Mouse (Mus musculus): Measurements from ENCODE around the gene Camta2. TPM values are rescaled to one million over a fixed set of nuclear protein-coding genes. Genes with fewer than 3 reads are reported as not detected.
A peak's percentile ranks its signal among the peaks of the same experiment; 100 is the strongest.

The Camta2 gene
- total and polyA plus RNA-seq, 3 experiments = 3.5 to 25.4 (median 21.2) TPM

DNA sequence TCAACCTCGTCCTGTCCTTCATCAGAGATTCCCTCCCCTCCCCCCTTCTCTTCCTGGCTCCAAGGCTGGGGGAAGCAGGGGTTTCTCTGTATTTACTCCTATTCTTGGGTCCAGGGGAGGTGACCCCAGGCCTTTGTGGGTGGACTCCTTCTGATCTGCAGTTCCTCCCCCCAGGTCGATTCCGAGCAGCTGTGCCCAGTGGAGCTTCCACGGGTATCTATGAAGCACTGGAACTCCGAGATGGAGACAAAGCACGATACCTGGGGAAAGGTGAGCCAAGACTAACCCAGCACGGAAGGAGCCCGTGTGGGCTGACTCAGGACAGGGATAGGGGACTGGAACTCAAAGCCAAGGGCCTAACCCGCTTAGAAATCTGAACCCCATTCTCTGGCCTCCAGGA, 29.9 kb downstream of the Camta2 start:
- H3K36me3 ChIP-seq (replicated peaks) = peaks cover 61% of the 10 kb centered on the region
- no peak overlapping the region for H3K4me3 ChIP-seq (ENCODE audit: low read depth, low read length)
- ATAC-seq (ENCODE audit: extremely low read depth, insufficient number of reproducible peaks, low FRiP score, poor library complexity, severe bottlenecking) = no peak
- peaks cover 40% of the 10 kb centered on the region for H3K4me1 ChIP-seq (ENCODE audit: insufficient read depth, low read depth, low read length)
- no peak for TF ChIP-seq POLR2AphosphoS5 (IDR thresholded peaks at IDR 0.05; ENCODE audit: insufficient replicate concordance, low read depth, low read length)
- TF ChIP-seq TAL1 (conservative IDR thresholded peaks at IDR 0.05; ENCODE audit: low read depth, low read length) = no peak
- TF ChIP-seq GATA2 (IDR thresholded peaks at IDR 0.05; ENCODE audit: borderline replicate concordance, low read depth, low read length) = no peak
- no peak for TF ChIP-seq CTCF (IDR thresholded peaks at IDR 0.05; ENCODE audit: low read depth, low read length)
- TF ChIP-seq GATA1 (IDR thresholded peaks at IDR 0.05; ENCODE audit: borderline replicate concordance, low read length) = no peak
- H3K27me3 ChIP-seq (ENCODE audit: insufficient read depth, low read length) = no peaks in the 10 kb centered on the region
- DNase-seq (ENCODE audit: low spot score) = no peak
- no peaks in the 10 kb centered on the region for H3K9me3 ChIP-seq (replicated peaks)

DNA sequence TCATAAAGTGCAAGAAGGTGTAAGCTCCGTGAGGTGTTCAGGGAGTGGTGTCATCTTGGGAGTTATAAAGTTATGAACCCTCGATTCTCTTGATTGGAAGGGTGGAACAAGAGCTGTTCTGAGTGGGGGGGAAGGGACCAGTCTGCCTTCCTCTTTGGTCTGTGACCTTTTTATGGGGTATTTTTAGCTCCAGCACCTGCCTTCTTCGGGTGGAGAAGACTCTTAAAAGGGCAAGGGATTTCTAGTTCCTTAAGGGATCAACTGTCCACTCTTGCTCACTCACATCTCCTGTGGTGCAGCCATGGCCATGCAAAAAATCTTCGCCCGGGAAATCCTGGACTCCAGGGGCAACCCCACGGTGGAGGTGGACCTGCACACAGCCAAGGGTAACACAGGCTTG, 30.3 kb downstream of the Camta2 start:
- DNase-seq (ENCODE audit: low spot score) = no peak
- H3K4me1 ChIP-seq (ENCODE audit: insufficient read depth, low read depth, low read length) = peaks cover 44% of the 10 kb centered on the region

DNA sequence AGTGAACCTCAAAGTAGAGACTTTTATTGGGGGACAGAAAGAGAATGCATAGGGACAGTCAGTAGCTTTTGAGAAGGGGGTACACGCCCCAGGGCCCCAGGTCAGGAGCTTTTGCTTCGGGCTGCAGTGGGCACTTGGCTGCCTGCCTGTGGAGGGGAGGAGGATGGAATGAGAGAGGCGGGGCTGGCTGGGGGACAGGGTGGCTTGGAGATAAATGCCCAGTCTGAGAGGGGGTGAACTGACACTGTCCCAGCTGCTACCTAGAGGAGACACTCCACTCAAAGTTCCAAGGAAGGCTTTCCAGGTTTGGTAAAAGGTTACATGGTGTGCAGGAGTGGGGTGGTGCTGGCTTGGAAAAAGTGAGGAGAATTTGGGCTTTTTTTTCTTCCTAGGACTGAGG, 30.9 kb downstream of the Camta2 start, which contains the start of gene Eno3:
Gene Eno3, plus strand, starts transcription at position 239 of the 400 bp plus-strand sequence.
- TF ChIP-seq CTCF (IDR thresholded peaks at IDR 0.05; ENCODE audit: low read depth, low read length) (no peak), GATA2 (IDR thresholded peaks at IDR 0.05; ENCODE audit: borderline replicate concordance, low read depth, low read length) (no peak), POLR2AphosphoS5 (IDR thresholded peaks at IDR 0.05; ENCODE audit: insufficient replicate concordance, low read depth, low read length) (no peak), TAL1 (conservative IDR thresholded peaks at IDR 0.05; ENCODE audit: low read depth, low read length) (no peak), GATA1 (IDR thresholded peaks at IDR 0.05; ENCODE audit: borderline replicate concordance, low read length) (no peak)
- ATAC-seq (ENCODE audit: extremely low read depth, insufficient number of reproducible peaks, low FRiP score, poor library complexity, severe bottlenecking) = no peak
- no peaks in the 10 kb centered on the region for H3K9me3 ChIP-seq (replicated peaks)
- DNase-seq (ENCODE audit: low spot score) = no peak
- H3K4me3 ChIP-seq (ENCODE audit: low read depth, low read length) = peak within 1 kb of the TSS; percentile 100
- H3K4me1 ChIP-seq (ENCODE audit: insufficient read depth, low read depth, low read length) = peaks cover 51% of the 10 kb centered on the region
- peaks cover 61% of the 10 kb centered on the region for H3K36me3 ChIP-seq (replicated peaks)
- H3K27me3 ChIP-seq (ENCODE audit: insufficient read depth, low read length) = no peaks in the 10 kb centered on the region

More for the DNA sequence above, 30.3 kb downstream of the Camta2 start:
- no peak for ATAC-seq (ENCODE audit: extremely low read depth, insufficient number of reproducible peaks, low FRiP score, poor library complexity, severe bottlenecking)
- no peak overlapping the region for H3K4me3 ChIP-seq (ENCODE audit: low read depth, low read length)
- H3K9me3 ChIP-seq (replicated peaks) = no peaks in the 10 kb centered on the region
- peaks cover 61% of the 10 kb centered on the region for H3K36me3 ChIP-seq (replicated peaks)
- no peak for TF ChIP-seq TAL1 (conservative IDR thresholded peaks at IDR 0.05; ENCODE audit: low read depth, low read length)
- TF ChIP-seq CTCF (IDR thresholded peaks at IDR 0.05; ENCODE audit: low read depth, low read length) = no peak
- TF ChIP-seq POLR2AphosphoS5 (IDR thresholded peaks at IDR 0.05; ENCODE audit: insufficient replicate concordance, low read depth, low read length) = no peak
- TF ChIP-seq GATA2 (IDR thresholded peaks at IDR 0.05; ENCODE audit: borderline replicate concordance, low read depth, low read length) = no peak
- TF ChIP-seq GATA1 (IDR thresholded peaks at IDR 0.05; ENCODE audit: borderline replicate concordance, low read length) = no peak
- H3K27me3 ChIP-seq (ENCODE audit: insufficient read depth, low read length) = no peaks in the 10 kb centered on the region

DNA sequence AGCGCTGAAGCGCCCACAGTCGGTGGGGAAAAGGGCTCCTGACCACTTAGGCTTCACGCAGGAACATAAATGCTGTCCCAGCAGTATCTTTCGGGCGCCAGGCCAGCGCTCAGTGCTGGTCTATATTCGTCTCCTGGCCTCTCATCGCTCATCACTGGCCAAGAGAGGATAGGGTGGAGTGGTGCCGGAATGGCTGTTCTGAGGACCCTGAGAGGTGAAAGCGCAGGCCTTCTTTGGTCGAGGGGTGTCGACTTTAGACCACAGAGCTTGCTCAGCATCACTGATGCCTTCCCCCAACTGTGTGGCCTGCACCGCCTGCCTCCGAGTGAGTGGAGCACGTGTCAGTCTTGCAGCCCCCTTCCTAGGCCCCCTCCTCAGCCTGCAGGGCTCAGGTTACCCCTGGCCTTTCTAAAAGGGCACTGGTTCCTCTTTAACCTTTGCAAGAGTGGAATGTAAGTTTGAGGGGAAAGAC, 31.4 kb downstream of the Camta2 start:
- Histone ChIP-seq H3K4me1 (ENCODE audit: insufficient read depth, low read depth, low read length) (peaks cover 55% of the 10 kb centered on the region), H3K9me3 (replicated peaks) (no peaks in the 10 kb centered on the region), H3K36me3 (replicated peaks) (peaks cover 60% of the 10 kb centered on the region), H3K27me3 (ENCODE audit: insufficient read depth, low read length) (no peaks in the 10 kb centered on the region), H3K4me3 (ENCODE audit: low read depth, low read length) (peak overlapping the region; percentile 100; the same call in 1 of the 2 replicates)
- ATAC-seq (ENCODE audit: extremely low read depth, insufficient number of reproducible peaks, low FRiP score, poor library complexity, severe bottlenecking) (no peak), DNase-seq (ENCODE audit: low spot score) (no peak)
- no peak for TF ChIP-seq CTCF (IDR thresholded peaks at IDR 0.05; ENCODE audit: low read depth, low read length)
- no peak for TF ChIP-seq GATA2 (IDR thresholded peaks at IDR 0.05; ENCODE audit: borderline replicate concordance, low read depth, low read length)

DNA sequence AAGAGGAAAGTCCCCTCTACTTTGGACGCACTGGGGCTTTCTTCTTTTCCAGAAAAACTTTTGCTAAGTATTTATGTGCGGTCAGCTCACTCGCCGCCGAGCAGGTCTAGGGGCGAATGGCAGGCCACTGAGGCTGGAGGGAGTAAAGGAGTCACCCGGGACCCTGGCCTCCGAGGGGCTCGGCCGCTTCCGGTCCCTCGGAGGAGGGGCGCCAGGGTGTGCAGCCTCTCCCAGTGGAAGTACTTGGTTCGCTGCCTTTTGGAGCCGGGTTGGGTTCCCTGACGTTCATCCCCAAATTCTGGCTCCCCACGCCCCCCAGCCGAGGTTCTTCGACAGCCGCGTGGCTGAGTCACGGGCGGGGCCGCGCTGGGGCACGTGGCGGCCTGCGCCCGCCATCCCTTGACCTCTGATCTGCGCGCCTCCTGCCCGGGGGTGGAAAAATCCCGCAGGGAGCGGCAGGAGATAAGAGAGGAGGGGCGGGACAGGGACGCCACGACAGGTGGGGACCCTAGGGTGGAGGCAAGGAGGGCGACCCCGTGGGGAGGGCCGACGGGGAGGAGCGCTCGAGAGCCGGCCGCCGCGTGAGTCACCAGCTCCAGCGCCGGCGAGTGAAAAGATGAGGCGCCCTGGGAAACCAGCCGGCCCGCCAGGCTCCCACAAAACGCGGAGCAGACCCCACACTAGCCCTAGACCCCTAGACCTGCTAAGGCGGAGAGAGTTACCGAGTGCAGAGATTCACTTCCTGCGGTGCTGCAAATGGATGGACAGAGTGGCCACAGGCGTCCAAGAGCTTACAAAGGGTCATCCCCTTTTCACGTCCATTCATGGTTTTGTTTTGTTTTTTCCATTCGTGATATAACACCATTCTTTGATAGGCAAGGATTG, 32.1 kb downstream of the Camta2 start:
- H3K4me3 ChIP-seq (ENCODE audit: low read depth, low read length) = peak overlapping the region; percentile 100
- no peaks in the 10 kb centered on the region for H3K9me3 ChIP-seq (replicated peaks)
- ATAC-seq (ENCODE audit: extremely low read depth, insufficient number of reproducible peaks, low FRiP score, poor library complexity, severe bottlenecking) (peak; percentile 47), DNase-seq (ENCODE audit: low spot score) (peak; percentile 65)
- H3K36me3 ChIP-seq (replicated peaks) = peaks cover 60% of the 10 kb centered on the region
- TF ChIP-seq TAL1 (conservative IDR thresholded peaks at IDR 0.05; ENCODE audit: low read depth, low read length) (no peak), GATA1 (IDR thresholded peaks at IDR 0.05; ENCODE audit: borderline replicate concordance, low read length) (no peak), CTCF (IDR thresholded peaks at IDR 0.05; ENCODE audit: low read depth, low read length) (no peak), GATA2 (IDR thresholded peaks at IDR 0.05; ENCODE audit: borderline replicate concordance, low read depth, low read length) (no peak), POLR2AphosphoS5 (IDR thresholded peaks at IDR 0.05; ENCODE audit: insufficient replicate concordance, low read depth, low read length) (no peak)
- H3K27me3 ChIP-seq (ENCODE audit: insufficient read depth, low read length) = no peaks in the 10 kb centered on the region
- H3K4me1 ChIP-seq (ENCODE audit: insufficient read depth, low read depth, low read length) = peaks cover 62% of the 10 kb centered on the region

DNA sequence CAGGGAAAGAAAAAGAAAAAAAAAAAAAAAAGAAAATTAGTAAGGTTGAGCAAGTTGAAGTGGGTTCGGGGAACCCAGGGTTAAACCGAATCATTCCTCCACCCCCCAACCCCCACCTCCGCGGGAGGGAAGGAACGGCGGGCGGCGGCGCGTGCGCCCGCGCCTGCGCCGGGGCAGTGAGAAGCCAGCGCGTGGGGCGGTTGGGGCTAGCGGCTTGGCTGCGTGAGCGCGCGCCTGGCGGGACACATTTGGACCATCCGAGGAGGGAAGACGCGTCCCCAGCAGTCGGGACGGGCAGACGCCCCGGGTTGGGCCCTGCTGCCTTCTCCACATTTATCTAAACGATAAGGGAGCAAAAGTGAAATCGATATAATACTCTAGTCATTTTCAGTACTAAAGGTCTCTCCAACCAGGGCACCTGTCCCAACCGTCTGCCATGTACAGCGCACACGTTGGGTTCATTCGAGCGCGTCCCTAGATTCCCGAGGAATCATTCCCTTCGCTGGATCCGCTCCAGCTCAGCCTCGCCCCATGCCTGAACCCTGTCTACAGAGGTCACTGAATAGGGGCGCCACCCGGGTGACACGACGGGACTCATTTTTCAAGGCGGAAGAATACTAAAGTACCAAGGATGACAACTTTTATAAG, 32.9 kb downstream of the Camta2 start:
- H3K9me3 ChIP-seq (replicated peaks) = no peaks in the 10 kb centered on the region
- no peak for ATAC-seq (ENCODE audit: extremely low read depth, insufficient number of reproducible peaks, low FRiP score, poor library complexity, severe bottlenecking)
- peaks cover 62% of the 10 kb centered on the region for H3K36me3 ChIP-seq (replicated peaks)
- peak overlapping the region; percentile 100 for H3K4me3 ChIP-seq (ENCODE audit: low read depth, low read length)
- TF ChIP-seq GATA1 (IDR thresholded peaks at IDR 0.05; ENCODE audit: borderline replicate concordance, low read length) = no peak
- no peak for TF ChIP-seq CTCF (IDR thresholded peaks at IDR 0.05; ENCODE audit: low read depth, low read length)
- no peak for TF ChIP-seq TAL1 (conservative IDR thresholded peaks at IDR 0.05; ENCODE audit: low read depth, low read length)
- TF ChIP-seq POLR2AphosphoS5 (IDR thresholded peaks at IDR 0.05; ENCODE audit: insufficient replicate concordance, low read depth, low read length) = no peak
- TF ChIP-seq GATA2 (IDR thresholded peaks at IDR 0.05; ENCODE audit: borderline replicate concordance, low read depth, low read length) = no peak
- H3K4me1 ChIP-seq (ENCODE audit: insufficient read depth, low read depth, low read length) = peaks cover 69% of the 10 kb centered on the region
- H3K27me3 ChIP-seq (ENCODE audit: insufficient read depth, low read length) = no peaks in the 10 kb centered on the region
- peak; percentile 83 for DNase-seq (ENCODE audit: low spot score)
